Mouse (Mus musculus): ENCODE measurements around the gene Tmem218. TPM values are rescaled to one million over a fixed set of nuclear protein-coding genes. Genes with fewer than 3 reads are reported as not detected.

Tmem218 gene
- total and polyA plus RNA-seq, 2 experiments from 2014 or later = 5.9 to 9.9 TPM

GRCm38 (mm10) chr9:37188024-37188423 lies 20.0 kb upstream of the Tmem218 start:
- H3K4me3 ChIP-seq (ENCODE audit: low read depth, low read length) = no peak overlapping the region
- H3K9me3 ChIP-seq (ENCODE audit: low read length) = no peaks in the 10 kb centered on the region
- TF ChIP-seq CTCF (IDR thresholded peaks at IDR 0.05) = no peak
- WGBS = 90% methylated on average over 3 of the region's 3 CpGs
- H3K4me2 ChIP-seq (ENCODE audit: low read depth, low read length, poor library complexity, severe bottlenecking) = no peak overlapping the region
- no peak overlapping the region for H3K27ac ChIP-seq (ENCODE audit: low read depth, low read length)
- no peaks in the 10 kb centered on the region for H3K36me3 ChIP-seq (ENCODE audit: insufficient read depth, low read length)
- no peaks in the 10 kb centered on the region for H3K4me1 ChIP-seq (ENCODE audit: insufficient read depth, low read length)
- no peak overlapping the region for H3K9ac ChIP-seq (replicated peaks; ENCODE audit: low read length, poor library complexity, severe bottlenecking)
- DNase-seq (ENCODE audit: low spot score) = no peak
- no peak for ATAC-seq (ENCODE audit: low FRiP score)
- no peaks in the 10 kb centered on the region for H3K27me3 ChIP-seq (ENCODE audit: insufficient read depth, low read length)

- DNase-seq (ENCODE audit: low spot score) (no peak), ATAC-seq (ENCODE audit: low FRiP score) (no peak)
- Histone ChIP-seq H3K27me3 (ENCODE audit: insufficient read depth, low read length) (no peaks in the 10 kb centered on the region), H3K36me3 (ENCODE audit: insufficient read depth, low read length) (no peaks in the 10 kb centered on the region), H3K27ac (ENCODE audit: low read depth, low read length) (no peak overlapping the region), H3K4me2 (ENCODE audit: low read depth, low read length, poor library complexity, severe bottlenecking) (no peak overlapping the region), H3K9me3 (ENCODE audit: low read length) (no peaks in the 10 kb centered on the region), H3K4me3 (ENCODE audit: low read depth, low read length) (no peak overlapping the region), H3K9ac (replicated peaks; ENCODE audit: low read length, poor library complexity, severe bottlenecking) (no peak overlapping the region), H3K4me1 (ENCODE audit: insufficient read depth, low read length) (no peaks in the 10 kb centered on the region)
- 73% methylated on average over 4 of the region's 4 CpGs for WGBS
- no peak; the same call in 1 of the 2 replicates for TF ChIP-seq CTCF (IDR thresholded peaks at IDR 0.05)
Measured at GRCm38 (mm10) chr9:37197067-37197466, 11.0 kb upstream of the Tmem218 start.

- Histone ChIP-seq H3K4me2 (ENCODE audit: low read depth, low read length, poor library complexity, severe bottlenecking) (no peak overlapping the region), H3K9me3 (ENCODE audit: low read length) (no peaks in the 10 kb centered on the region), H3K4me1 (ENCODE audit: insufficient read depth, low read length) (no peaks in the 10 kb centered on the region), H3K9ac (replicated peaks; ENCODE audit: low read length, poor library complexity, severe bottlenecking) (no peak overlapping the region), H3K4me3 (ENCODE audit: low read depth, low read length) (no peak overlapping the region), H3K36me3 (ENCODE audit: insufficient read depth, low read length) (no peaks in the 10 kb centered on the region), H3K27me3 (ENCODE audit: insufficient read depth, low read length) (no peaks in the 10 kb centered on the region), H3K27ac (ENCODE audit: low read depth, low read length) (no peak overlapping the region)
- DNase-seq (ENCODE audit: low spot score) (no peak), ATAC-seq (ENCODE audit: low FRiP score) (no peak)
- TF ChIP-seq CTCF (IDR thresholded peaks at IDR 0.05) = no peak
- 89% methylated on average over 5 of the region's 5 CpGs for WGBS
Measured at GRCm38 (mm10) chr9:37200414-37200813, 7.6 kb upstream of the Tmem218 start.

GRCm38 (mm10) chr9:37203884-37204283 lies 4.1 kb upstream of the Tmem218 start:
- no peaks in the 10 kb centered on the region for H3K9me3 ChIP-seq (ENCODE audit: low read length)
- peak overlapping the region; percentile 32; the same call in 1 of the 2 replicates for H3K27ac ChIP-seq (ENCODE audit: low read depth, low read length)
- no peak for TF ChIP-seq CTCF (IDR thresholded peaks at IDR 0.05)
- no peak overlapping the region for H3K4me3 ChIP-seq (ENCODE audit: low read depth, low read length)
- H3K36me3 ChIP-seq (ENCODE audit: insufficient read depth, low read length) = no peaks in the 10 kb centered on the region
- DNase-seq (ENCODE audit: low spot score) (no peak), ATAC-seq (ENCODE audit: low FRiP score) (no peak)
- peaks cover 3% of the 10 kb centered on the region; the same call in 1 of the 2 replicates for H3K4me1 ChIP-seq (ENCODE audit: insufficient read depth, low read length)
- no peak overlapping the region for H3K4me2 ChIP-seq (ENCODE audit: low read depth, low read length, poor library complexity, severe bottlenecking)
- WGBS = 22% methylated on average over 5 of the region's 5 CpGs
- H3K27me3 ChIP-seq (ENCODE audit: insufficient read depth, low read length) = no peaks in the 10 kb centered on the region
- H3K9ac ChIP-seq (replicated peaks; ENCODE audit: low read length, poor library complexity, severe bottlenecking) = no peak overlapping the region

GRCm38 (mm10) chr9:37213060-37213738 lies 5.2 kb downstream of the Tmem218 start:
- TF ChIP-seq CTCF (IDR thresholded peaks at IDR 0.05) = no peak
- no peaks in the 10 kb centered on the region for H3K27me3 ChIP-seq (ENCODE audit: insufficient read depth, low read length)
- 89% methylated on average over 13 of the region's 13 CpGs for WGBS
- H3K4me2 ChIP-seq (ENCODE audit: low read depth, low read length, poor library complexity, severe bottlenecking) = no peak overlapping the region
- H3K4me1 ChIP-seq (ENCODE audit: insufficient read depth, low read length) = no peaks in the 10 kb centered on the region; the same call in 1 of the 2 replicates
- no peak overlapping the region for H3K27ac ChIP-seq (ENCODE audit: low read depth, low read length)
- ATAC-seq (ENCODE audit: low FRiP score) (no peak), DNase-seq (ENCODE audit: low spot score) (no peak)
- H3K4me3 ChIP-seq (ENCODE audit: low read depth, low read length) = no peak overlapping the region
- no peak overlapping the region for H3K9ac ChIP-seq (replicated peaks; ENCODE audit: low read length, poor library complexity, severe bottlenecking)
- no peaks in the 10 kb centered on the region for H3K36me3 ChIP-seq (ENCODE audit: insufficient read depth, low read length)
- H3K9me3 ChIP-seq (ENCODE audit: low read length) = no peaks in the 10 kb centered on the region

GRCm38 (mm10) chr9:37214327-37215060 lies 6.5 kb downstream of the Tmem218 start:
- no peaks in the 10 kb centered on the region for H3K36me3 ChIP-seq (ENCODE audit: insufficient read depth, low read length)
- 93% methylated on average over 9 of the region's 9 CpGs for WGBS
- no peak for TF ChIP-seq CTCF (IDR thresholded peaks at IDR 0.05)
- H3K4me1 ChIP-seq (ENCODE audit: insufficient read depth, low read length) = no peaks in the 10 kb centered on the region
- no peak overlapping the region for H3K4me3 ChIP-seq (ENCODE audit: low read depth, low read length)
- H3K4me2 ChIP-seq (ENCODE audit: low read depth, low read length, poor library complexity, severe bottlenecking) = no peak overlapping the region
- H3K9me3 ChIP-seq (ENCODE audit: low read length) = no peaks in the 10 kb centered on the region
- H3K27ac ChIP-seq (ENCODE audit: low read depth, low read length) = no peak overlapping the region
- ATAC-seq (ENCODE audit: low FRiP score) (no peak), DNase-seq (ENCODE audit: low spot score) (no peak)
- H3K27me3 ChIP-seq (ENCODE audit: insufficient read depth, low read length) = no peaks in the 10 kb centered on the region
- no peak overlapping the region for H3K9ac ChIP-seq (replicated peaks; ENCODE audit: low read length, poor library complexity, severe bottlenecking)

Data from midbrain, postnatal 0 days (tissue).